Mouse (Mus musculus) C2C12 (cell line): ENCODE measurements at regions not wholly inside any gene's neighbourhood (a gene's known extent, or its start where the extent isn't known, plus 50 kb on each side); places are given as distances from the start of the nearest gene placed in this dataset.

Source experiments
- CEBPB ChIP-seq: IDR thresholded peaks from one replicate; pipeline ENCODE4 v1.6.1; 2011; ENCODE audit warnings: low read depth, mild to moderate bottlenecking, control low read depth, moderate library complexity
- CTCF ChIP-seq: IDR thresholded peaks from one replicate; pipeline ENCODE4 v1.5.1; 2011; ENCODE audit not compliant: control insufficient read depth, insufficient read depth, insufficient read length
- MAX ChIP-seq: IDR thresholded peaks from one replicate; pipeline ENCODE4 v1.6.1; 2011; ENCODE audit warnings: mild to moderate bottlenecking, control low read depth
- MYOD1 ChIP-seq: IDR thresholded peaks from one replicate; pipeline ENCODE4 v1.6.1; 2011; ENCODE audit warnings: low read depth; ENCODE audit not compliant: control insufficient read depth, insufficient read length
- MYOG ChIP-seq: IDR thresholded peaks from one replicate; pipeline ENCODE4 v1.6.1; 2011; ENCODE audit not compliant: control insufficient read depth, insufficient read length; ENCODE audit errors: extremely low read depth
- USF1 ChIP-seq: IDR thresholded peaks from one replicate; pipeline ENCODE4 v1.6.1; 2011; ENCODE audit warnings: low read depth, mild to moderate bottlenecking, control low read depth, moderate library complexity

- TF ChIP-seq CEBPB, result no peak
- no peak for TF ChIP-seq CTCF
- TF ChIP-seq MYOG, result no peak
- no peak for TF ChIP-seq MYOD1
- no peak for TF ChIP-seq MAX
- no peak for TF ChIP-seq USF1
These were observed 188.0 kb upstream of the Tas2r119 start for GRCm38 (mm10) chr15:31989093-31989492.
